Mouse (Mus musculus): Measurements from ENCODE around the gene Ddb1. TPM values are rescaled to one million over a fixed set of nuclear protein-coding genes. Genes with fewer than 3 reads are reported as not detected.

Ddb1 gene
- polyA plus RNA-seq, 1 experiment, result 120 TPM

DNA sequence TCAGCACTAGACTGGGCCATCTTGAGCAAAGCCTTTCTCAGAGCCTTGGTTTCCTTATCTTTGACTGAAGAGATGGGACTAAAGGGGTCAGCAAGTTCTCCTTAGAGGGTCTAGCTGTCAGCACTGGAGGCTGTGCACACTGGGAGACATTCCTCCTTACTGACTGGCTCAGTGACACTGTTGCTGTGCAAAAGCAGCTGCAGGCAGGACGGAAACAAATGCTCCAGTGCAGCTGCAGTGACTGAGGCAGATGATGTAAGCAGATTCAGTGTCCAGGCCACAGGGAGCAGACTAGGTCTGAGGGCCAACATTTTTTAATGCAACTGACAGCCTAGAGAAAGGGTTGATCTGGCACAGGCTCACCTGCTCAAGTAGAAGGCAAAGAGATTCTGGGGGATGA, 68.1 kb downstream of the Ddb1 start:
- Histone ChIP-seq H3K4me1 (ENCODE audit: control insufficient read depth, insufficient read depth, low read length) (no peaks in the 10 kb centered on the region), H3K27ac (ENCODE audit: insufficient read depth, low read length) (no peak overlapping the region), H3K4me3 (ENCODE audit: insufficient read depth, low read length) (no peak overlapping the region)
- TF ChIP-seq CTCF (IDR thresholded peaks at IDR 0.05; ENCODE audit: extremely low read depth, insufficient read depth, low read length), result no peak
- no peak for TF ChIP-seq POLR2A (IDR thresholded peaks at IDR 0.05; ENCODE audit: extremely low read depth, insufficient read depth, low read length)

DNA sequence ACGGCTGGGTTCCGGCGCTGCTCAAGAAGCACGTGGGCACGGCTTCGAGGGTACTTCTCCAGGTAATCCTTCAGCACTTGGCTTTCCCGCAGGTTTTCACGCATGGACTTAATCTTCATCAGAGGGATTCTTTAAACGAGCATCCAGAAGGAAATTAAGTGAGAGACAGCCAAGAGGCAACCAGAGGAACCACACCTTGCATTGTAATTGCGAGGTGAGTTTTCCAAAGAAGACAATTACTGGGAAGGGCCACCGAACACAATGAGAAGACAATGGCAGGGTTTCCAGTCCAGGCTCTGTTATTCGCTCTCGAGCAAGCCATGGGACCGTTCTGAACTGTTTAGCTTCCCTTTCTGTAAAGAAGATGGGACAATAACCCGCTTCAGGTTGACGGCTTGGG, 71.5 kb downstream of the Ddb1 start:
- TF ChIP-seq CTCF (IDR thresholded peaks at IDR 0.05; ENCODE audit: extremely low read depth, insufficient read depth, low read length) (no peak), POLR2A (IDR thresholded peaks at IDR 0.05; ENCODE audit: extremely low read depth, insufficient read depth, low read length) (no peak)
- H3K27ac ChIP-seq (ENCODE audit: insufficient read depth, low read length), result no peak overlapping the region
- H3K4me3 ChIP-seq (ENCODE audit: insufficient read depth, low read length), result no peak overlapping the region
- no peaks in the 10 kb centered on the region for H3K4me1 ChIP-seq (ENCODE audit: control insufficient read depth, insufficient read depth, low read length)

- Histone ChIP-seq H3K4me1 (ENCODE audit: control insufficient read depth, insufficient read depth, low read length) (no peaks in the 10 kb centered on the region), H3K4me3 (ENCODE audit: insufficient read depth, low read length) (no peak within 1 kb of the TSS), H3K27ac (ENCODE audit: insufficient read depth, low read length) (no peak within 1 kb of the TSS)
- no peak for TF ChIP-seq POLR2A (IDR thresholded peaks at IDR 0.05; ENCODE audit: extremely low read depth, insufficient read depth, low read length)
- peak; percentile 85 for TF ChIP-seq CTCF (IDR thresholded peaks at IDR 0.05; ENCODE audit: extremely low read depth, insufficient read depth, low read length)
Observed at GRCm38 (mm10) chr19:10677915-10678771, 73.0 kb downstream of the Ddb1 start, which contains the start of gene Pga5. TSS of gene Pga5 (minus strand) at chr19:10678071.

DNA sequence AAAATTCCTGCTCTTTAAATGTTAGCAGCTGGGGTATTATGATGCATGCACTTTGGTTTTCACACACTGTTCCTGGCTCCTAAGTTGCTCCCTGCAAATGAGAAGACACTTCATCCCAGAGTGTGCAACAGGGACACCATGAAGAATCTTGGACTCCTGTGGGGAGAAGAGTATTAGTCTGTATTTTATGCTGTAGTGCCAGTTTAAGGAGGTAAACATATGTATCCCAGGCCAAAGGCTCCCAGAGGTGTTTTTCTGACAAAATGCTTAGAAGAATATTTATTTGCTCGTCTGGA, 73.6 kb downstream of the Ddb1 start:
- Histone ChIP-seq H3K4me1 (ENCODE audit: control insufficient read depth, insufficient read depth, low read length) (no peaks in the 10 kb centered on the region), H3K27ac (ENCODE audit: insufficient read depth, low read length) (no peak overlapping the region), H3K4me3 (ENCODE audit: insufficient read depth, low read length) (no peak overlapping the region)
- TF ChIP-seq POLR2A (IDR thresholded peaks at IDR 0.05; ENCODE audit: extremely low read depth, insufficient read depth, low read length) (no peak), CTCF (IDR thresholded peaks at IDR 0.05; ENCODE audit: extremely low read depth, insufficient read depth, low read length) (no peak)

Other genes starting within 250 kb of the Ddb1 start
- gene Syt7, start 216.2 kb upstream of the Ddb1 start, polyA plus RNA-seq (2012; rRNA removed), result 213 and 252 TPM in 2 replicates
- 9.5 and 24.2 TPM in 2 replicates for gene Lrrc10b, start 147.9 kb upstream of the Ddb1 start, polyA plus RNA-seq (2012; rRNA removed)
- gene Ppp1r32, start 122.4 kb upstream of the Ddb1 start, polyA plus RNA-seq (2012; rRNA removed), result 1.4 and 2.5 TPM in 2 replicates
- 79.6 and 83.0 TPM in 2 replicates for gene Cpsf7, start 80.1 kb upstream of the Ddb1 start, polyA plus RNA-seq (2012; rRNA removed)
- 61.8 and 65.1 TPM in 2 replicates for gene Sdhaf2, start 79.2 kb upstream of the Ddb1 start, polyA plus RNA-seq (2012; rRNA removed)
- 21.7 TPM in 2 replicates for gene Tmem216, start 49.1 kb upstream of the Ddb1 start, polyA plus RNA-seq (2012; rRNA removed)
- gene Cyb561a3, start 28.2 kb upstream of the Ddb1 start, polyA plus RNA-seq (2012; rRNA removed), result 15.1 and 15.5 TPM in 2 replicates
- gene Tmem138, start 28.0 kb upstream of the Ddb1 start, polyA plus RNA-seq (2012; rRNA removed), result 19.1 and 20.1 TPM in 2 replicates
- gene Tkfc, start 327 bp downstream of the Ddb1 start, polyA plus RNA-seq (2012; rRNA removed), result 16.4 and 17.3 TPM in 2 replicates
- 0.68 and 0.81 TPM in 2 replicates for gene Vwce, start 28.9 kb downstream of the Ddb1 start, polyA plus RNA-seq (2012; rRNA removed)
- gene Pga5, start 72.7 kb downstream of the Ddb1 start, polyA plus RNA-seq (2012; rRNA removed), result not detected in 2 replicates
- gene Vps37c, start 83.4 kb downstream of the Ddb1 start, polyA plus RNA-seq (2012; rRNA removed), result 19.1 and 23.1 TPM in 2 replicates
- gene Cd5, start 133.7 kb downstream of the Ddb1 start, polyA plus RNA-seq (2012; rRNA removed), result 0.08 TPM in 2 replicates
- gene Cd6, start 224.7 kb downstream of the Ddb1 start, polyA plus RNA-seq (2012; rRNA removed), result 5.8 and 6.0 TPM in 2 replicates
- 1.3 and 2.3 TPM in 2 replicates for gene Slc15a3, start 234.4 kb downstream of the Ddb1 start, polyA plus RNA-seq (2012; rRNA removed)